Mouse (Mus musculus) inflammation-experienced regulatory T-cells, adult 6 months (primary cell): Measurements from ENCODE around the gene Vmn1r50. TPM values are rescaled to one million over a fixed set of nuclear protein-coding genes. Genes with fewer than 3 reads are reported as not detected.
"Not testable (repeated sequence)": the region's sequence is repeated elsewhere in the genome, so short reads cannot be mapped to it uniquely, and the experiment has no call there.

ENCODE experiments used
- ATAC-seq: one replicate; pipeline ENCODE4 v1.8.0; 2017
- polyA plus RNA-seq, 3 experiments: library from polyadenylated mRNA; unstranded; fragments of 100-300 nt; shearing (Covaris generic); gene quantifications; one replicate each; pipeline ENCODE4 v1.2.1; 2017

Vmn1r50 gene
- polyA plus RNA-seq, result not detected

DNA sequence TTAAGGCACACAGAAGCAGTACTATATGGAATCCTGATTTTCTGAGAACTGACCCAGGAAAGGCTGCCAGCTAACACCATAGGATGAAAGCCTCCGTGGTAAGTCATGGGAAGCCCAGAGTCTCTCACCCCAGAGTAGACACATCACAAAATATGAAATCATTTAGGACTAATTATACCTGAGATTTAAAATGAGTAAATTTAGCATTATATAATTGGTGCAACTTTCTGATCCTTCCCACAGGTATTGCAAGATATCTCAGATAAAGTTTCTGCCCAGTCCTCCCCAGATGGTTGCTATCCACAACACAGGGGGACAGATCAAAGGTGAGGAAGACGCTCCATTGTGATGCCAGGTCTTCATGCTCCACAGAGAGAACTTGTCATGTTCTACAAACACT lies at the start of gene Vmn1r50:
Gene Vmn1r50 (plus strand): TSS at position 301 of the 400 bp plus-strand sequence.
- no peak for ATAC-seq

DNA sequence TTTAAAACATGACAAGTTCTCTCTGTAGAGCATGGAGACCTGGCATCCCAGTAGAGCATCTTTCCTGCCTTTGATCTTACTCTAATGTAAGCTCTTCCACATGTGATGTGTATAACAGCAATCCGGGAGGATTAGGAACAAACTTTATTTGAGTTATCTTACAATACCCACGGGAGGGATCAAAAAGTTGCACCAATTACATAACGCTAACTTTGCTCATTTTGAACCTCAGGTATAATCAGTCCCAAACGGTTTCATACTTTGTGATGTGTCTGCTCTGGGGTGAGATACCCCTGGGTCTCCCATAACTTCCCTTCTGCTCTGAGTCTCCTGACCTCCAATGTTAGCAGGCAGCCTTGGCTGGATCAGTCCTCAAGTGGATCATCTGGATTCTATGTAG lies 22.8 kb upstream of the Vmn1r50 start, which contains the start of gene Vmn1r49:
Gene Vmn1r49 (minus strand): TSS at position 101 of the 400 bp plus-strand sequence.
- ATAC-seq, result no peak

DNA sequence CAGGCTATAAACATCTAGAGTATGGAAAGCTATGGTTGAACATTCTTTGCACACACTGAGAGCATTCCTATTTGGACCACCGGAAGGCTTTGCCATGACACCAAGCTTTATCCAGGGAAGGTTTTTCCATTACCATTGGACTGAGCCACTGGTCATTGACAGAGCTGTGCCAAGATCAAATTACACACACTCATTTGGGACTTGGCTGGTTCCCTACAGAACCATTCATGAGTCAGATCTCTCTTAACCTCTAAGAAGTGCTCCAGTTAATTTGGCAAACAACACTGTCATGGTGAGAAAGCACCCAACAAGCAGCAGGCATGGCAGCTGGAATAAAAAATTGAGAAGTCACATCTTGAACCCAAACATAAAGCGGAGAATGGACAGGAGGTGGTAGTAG lies 664 bp upstream of the Vmn1r50 start:
- no peak for ATAC-seq

DNA sequence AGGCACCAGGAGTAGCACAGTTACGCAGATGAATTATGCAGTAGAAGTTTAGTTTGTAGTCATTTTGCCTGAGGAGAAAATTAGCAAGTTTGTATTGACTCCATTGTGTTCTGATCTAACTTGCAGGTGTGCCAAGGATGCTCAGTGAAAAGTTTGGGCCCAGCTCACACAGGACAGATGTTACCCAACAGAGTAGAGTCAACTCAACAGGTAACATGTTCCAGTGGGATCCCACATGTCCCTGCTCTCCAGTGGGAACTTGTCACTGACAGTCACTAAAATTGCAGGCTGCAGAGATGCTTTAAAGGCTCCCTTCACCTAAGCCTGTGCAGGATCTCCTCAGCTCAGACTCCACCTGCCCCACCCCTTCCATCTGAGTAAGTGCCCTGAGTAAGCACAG lies 21.1 kb downstream of the Vmn1r50 start, which contains the start of gene Vmn1r51:
Gene Vmn1r51 (plus strand): TSS at position 301 of the 400 bp plus-strand sequence.
- ATAC-seq, result not testable (repeated sequence)

Other genes with a start within 250 kb of the Vmn1r50 start
- not detected for gene Vmn1r42, start 225.0 kb upstream of the Vmn1r50 start, polyA plus RNA-seq
- not detected for gene Vmn1r43, start 225.0 kb upstream of the Vmn1r50 start, polyA plus RNA-seq
- gene Vmn1r44, start 217.8 kb upstream of the Vmn1r50 start, polyA plus RNA-seq, result not detected
- gene Vmn1r45, start 160.8 kb upstream of the Vmn1r50 start, polyA plus RNA-seq, result not detected
- under 1 TPM in 2 of 3 experiments, not detected in 1; 0.03 to 0.07 TPM for gene Vmn1r46, start 132.1 kb upstream of the Vmn1r50 start, polyA plus RNA-seq
- gene Vmn1r47, start 85.3 kb upstream of the Vmn1r50 start, polyA plus RNA-seq, result not detected
- not detected for gene Vmn1r48, start 64.6 kb upstream of the Vmn1r50 start, polyA plus RNA-seq
- gene Vmn1r49, start 22.9 kb upstream of the Vmn1r50 start, polyA plus RNA-seq, result under 1 TPM in 2 of 3 experiments, not detected in 1; 0.07 to 0.08 TPM
- gene Vmn1r51, start 21.2 kb downstream of the Vmn1r50 start, polyA plus RNA-seq, result not detected
- not detected for gene Vmn1r52, start 73.4 kb downstream of the Vmn1r50 start, polyA plus RNA-seq
- not detected for gene V1ra8, start 101.4 kb downstream of the Vmn1r50 start, polyA plus RNA-seq
- gene Vmn1r53, start 123.0 kb downstream of the Vmn1r50 start, polyA plus RNA-seq, result not detected
- gene Vmn1r54, start 144.9 kb downstream of the Vmn1r50 start, polyA plus RNA-seq, result not detected
- not detected for gene BC048671, start 199.8 kb downstream of the Vmn1r50 start, polyA plus RNA-seq
- not detected for gene Chst13, start 223.8 kb downstream of the Vmn1r50 start, polyA plus RNA-seq
- not detected for gene Uroc1, start 231.9 kb downstream of the Vmn1r50 start, polyA plus RNA-seq